Mouse (Mus musculus): ENCODE measurements at regions not wholly inside any gene's neighbourhood (a gene's known extent, or its start where the extent isn't known, plus 50 kb on each side); places are given as distances from the start of the nearest gene placed in this dataset.

- TF ChIP-seq CTCF (IDR thresholded peaks at IDR 0.05; ENCODE audit: extremely low read depth, insufficient read depth, low read length) (no peak), POLR2A (IDR thresholded peaks at IDR 0.05; ENCODE audit: extremely low read depth, insufficient read depth, low read length) (no peak)
Observed at GRCm38 (mm10) chr15:67386896-67387295, 886.2 kb upstream of the Lrrc6 start.
